Mouse (Mus musculus): Measurements from ENCODE around the gene Dnajc6. TPM values are rescaled to one million over a fixed set of nuclear protein-coding genes. Genes with fewer than 3 reads are reported as not detected.

Dnajc6 gene
- polyA plus RNA-seq, 1 experiment from 2014 or later, result 34.2 TPM

DNA sequence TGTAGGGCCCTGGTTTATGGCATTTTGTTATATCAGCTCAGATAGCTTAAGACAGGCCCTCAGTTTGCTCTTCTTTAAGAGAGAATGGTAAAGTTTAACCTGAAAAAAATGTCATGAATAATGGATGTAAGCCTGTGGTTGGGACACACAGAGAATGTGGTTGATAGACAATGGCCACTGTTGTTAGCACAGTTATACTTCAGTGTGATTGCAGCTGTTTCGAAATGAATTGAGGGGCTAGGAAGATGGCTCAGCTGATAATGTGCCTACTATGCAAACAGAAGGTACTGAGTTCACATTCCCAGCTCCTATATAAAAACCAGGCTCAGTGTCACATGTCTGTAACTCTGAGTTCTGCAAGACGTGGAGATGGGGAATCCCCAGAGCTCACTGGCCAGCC, 86.4 kb downstream of the Dnajc6 start:
- Histone ChIP-seq H3K4me1 (replicated peaks) (peaks cover 34% of the 10 kb centered on the region), H3K27ac (replicated peaks) (no peak overlapping the region), H3K4me2 (no peak overlapping the region), H3K36me3 (no peaks in the 10 kb centered on the region), H3K4me3 (no peak overlapping the region), H3K27me3 (no peaks in the 10 kb centered on the region), H3K9ac (no peak overlapping the region), H3K9me3 (no peaks in the 10 kb centered on the region)
- WGBS, result 68% methylated on average over 2 of the region's 2 CpGs
- ATAC-seq (ENCODE audit: low read depth), result no peak

DNA sequence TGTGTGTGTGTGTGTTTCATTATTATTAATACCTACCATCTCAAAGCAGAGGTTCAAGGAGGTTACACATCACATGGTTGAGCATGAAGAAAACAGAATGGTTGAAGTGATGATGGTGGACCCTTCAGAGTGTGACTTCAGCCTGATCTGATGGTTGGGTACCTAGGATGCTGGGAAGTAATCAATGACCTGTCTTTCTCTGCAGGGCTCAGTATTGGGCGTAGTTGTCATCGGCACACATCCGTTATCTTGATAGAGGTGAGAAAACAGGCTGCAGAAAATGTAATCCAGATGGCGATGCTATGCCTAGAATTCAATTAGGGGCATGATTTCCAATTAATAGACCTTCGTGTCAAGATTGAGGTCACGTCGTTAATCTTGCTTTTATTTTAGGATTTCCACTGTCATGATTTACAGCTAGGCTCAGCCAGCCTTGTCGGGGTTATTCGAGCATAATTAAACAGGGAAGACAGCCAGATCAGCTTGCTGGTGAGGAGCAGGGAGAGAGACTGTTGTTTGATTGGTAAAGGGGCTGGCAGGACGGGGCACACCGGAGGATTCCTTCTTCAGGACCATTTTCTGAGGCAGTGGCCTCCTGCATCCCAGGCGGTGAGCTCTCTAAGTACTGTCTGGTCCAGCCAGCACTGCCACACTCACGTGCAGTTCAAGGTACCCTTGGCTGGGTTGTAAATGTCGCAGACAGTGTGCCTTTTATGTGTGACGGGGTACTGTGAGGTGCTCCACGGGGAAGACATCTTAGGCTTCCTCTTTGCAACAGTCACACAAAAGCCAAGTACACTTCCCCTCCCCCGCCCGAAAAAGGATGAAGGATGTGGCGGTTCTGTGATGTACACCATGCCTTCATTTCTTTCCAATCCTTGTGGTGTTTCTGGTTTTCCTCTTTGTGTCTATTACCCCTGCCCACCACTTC, 88.3 kb downstream of the Dnajc6 start:
- no peaks in the 10 kb centered on the region for H3K27me3 ChIP-seq
- no peak overlapping the region for H3K9ac ChIP-seq
- no peaks in the 10 kb centered on the region for H3K36me3 ChIP-seq
- H3K9me3 ChIP-seq, result no peaks in the 10 kb centered on the region
- H3K27ac ChIP-seq (replicated peaks), result peak overlapping the region; percentile 78
- H3K4me2 ChIP-seq, result peak overlapping the region; percentile 35
- H3K4me1 ChIP-seq (replicated peaks), result peaks cover 43% of the 10 kb centered on the region
- WGBS, result 28% methylated on average over 19 of the region's 19 CpGs
- no peak overlapping the region for H3K4me3 ChIP-seq
- peak; percentile 59 for ATAC-seq (ENCODE audit: low read depth)

- Histone ChIP-seq H3K9me3 (no peaks in the 10 kb centered on the region), H3K9ac (no peak overlapping the region), H3K27ac (replicated peaks) (peak overlapping the region; percentile 78), H3K4me1 (replicated peaks) (peaks cover 38% of the 10 kb centered on the region), H3K4me2 (peak overlapping the region; percentile 35; the same call in 1 of the 2 replicates), H3K36me3 (no peaks in the 10 kb centered on the region), H3K27me3 (no peaks in the 10 kb centered on the region), H3K4me3 (no peak overlapping the region)
- peak; percentile 38 for ATAC-seq (ENCODE audit: low read depth)
- WGBS, result 60% methylated on average over 8 of the region's 8 CpGs
These were observed 89.2 kb downstream of the Dnajc6 start for GRCm38 (mm10) chr4:101585455-101586184.

GRCm38 (mm10) chr4:101588932-101589331, 92.5 kb downstream of the Dnajc6 start:
- H3K9me3 ChIP-seq, result no peaks in the 10 kb centered on the region
- WGBS, result 34% methylated on average over 8 of the region's 8 CpGs
- H3K4me2 ChIP-seq, result no peak overlapping the region
- no peak overlapping the region for H3K4me3 ChIP-seq
- no peaks in the 10 kb centered on the region for H3K36me3 ChIP-seq
- no peak overlapping the region for H3K9ac ChIP-seq
- H3K4me1 ChIP-seq (replicated peaks), result peaks cover 37% of the 10 kb centered on the region
- H3K27me3 ChIP-seq, result no peaks in the 10 kb centered on the region
- no peak overlapping the region for H3K27ac ChIP-seq (replicated peaks)
- ATAC-seq (ENCODE audit: low read depth), result peak; percentile 42; the same call in 1 of the 2 replicates

DNA sequence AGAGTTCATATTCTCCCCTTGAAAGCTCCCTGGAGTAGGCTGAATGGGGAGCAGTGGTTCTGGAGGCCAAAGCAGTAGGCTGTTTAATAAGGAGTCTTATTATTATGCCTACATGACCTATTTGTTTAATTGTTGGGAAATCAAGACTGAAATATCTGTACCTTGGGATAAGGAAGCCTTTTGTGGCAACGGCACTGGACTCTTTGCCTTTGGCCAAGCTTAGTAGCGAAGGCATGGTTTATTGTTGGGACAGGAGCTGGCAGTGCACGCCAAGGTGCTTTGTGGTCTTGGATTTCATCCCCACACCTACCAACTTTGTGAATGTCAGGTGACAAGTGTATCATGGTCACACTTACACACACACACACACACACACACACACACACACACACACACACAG, 93.3 kb downstream of the Dnajc6 start:
- no peak overlapping the region for H3K27ac ChIP-seq (replicated peaks)
- WGBS, result 88% methylated on average over 3 of the region's 3 CpGs
- no peaks in the 10 kb centered on the region for H3K27me3 ChIP-seq
- H3K4me2 ChIP-seq, result no peak overlapping the region
- H3K9ac ChIP-seq, result no peak overlapping the region
- no peaks in the 10 kb centered on the region for H3K36me3 ChIP-seq
- H3K4me3 ChIP-seq, result no peak overlapping the region
- ATAC-seq (ENCODE audit: low read depth), result no peak
- H3K4me1 ChIP-seq (replicated peaks), result peaks cover 29% of the 10 kb centered on the region
- H3K9me3 ChIP-seq, result no peaks in the 10 kb centered on the region

DNA sequence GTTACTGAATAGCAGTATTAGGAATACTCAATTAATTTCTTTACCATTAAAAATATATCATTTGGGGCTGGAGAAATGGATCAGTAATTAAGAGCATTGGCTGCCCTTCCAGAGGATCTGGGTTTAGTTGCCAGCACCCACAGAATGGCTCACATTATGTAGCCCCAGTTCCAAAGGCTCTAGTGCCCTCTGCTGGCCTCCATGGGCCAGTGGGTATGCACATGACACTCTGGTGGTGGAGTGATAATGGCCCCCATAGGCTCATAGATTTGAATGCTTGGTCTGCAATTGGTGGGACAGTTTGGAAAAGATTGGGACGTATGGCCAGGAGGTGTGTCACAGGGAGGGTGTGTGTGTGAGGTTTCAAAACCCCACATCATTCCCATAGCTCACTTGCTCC, 95.0 kb downstream of the Dnajc6 start:
- H3K36me3 ChIP-seq, result no peaks in the 10 kb centered on the region
- no peak overlapping the region for H3K4me2 ChIP-seq
- no peak overlapping the region for H3K9ac ChIP-seq
- no peak overlapping the region for H3K27ac ChIP-seq (replicated peaks)
- no peaks in the 10 kb centered on the region for H3K27me3 ChIP-seq
- 89% methylated on average over 1 of the region's 1 CpGs for WGBS
- H3K4me3 ChIP-seq, result no peak overlapping the region
- peaks cover 14% of the 10 kb centered on the region for H3K4me1 ChIP-seq (replicated peaks)
- ATAC-seq (ENCODE audit: low read depth), result no peak
- H3K9me3 ChIP-seq, result no peaks in the 10 kb centered on the region

DNA sequence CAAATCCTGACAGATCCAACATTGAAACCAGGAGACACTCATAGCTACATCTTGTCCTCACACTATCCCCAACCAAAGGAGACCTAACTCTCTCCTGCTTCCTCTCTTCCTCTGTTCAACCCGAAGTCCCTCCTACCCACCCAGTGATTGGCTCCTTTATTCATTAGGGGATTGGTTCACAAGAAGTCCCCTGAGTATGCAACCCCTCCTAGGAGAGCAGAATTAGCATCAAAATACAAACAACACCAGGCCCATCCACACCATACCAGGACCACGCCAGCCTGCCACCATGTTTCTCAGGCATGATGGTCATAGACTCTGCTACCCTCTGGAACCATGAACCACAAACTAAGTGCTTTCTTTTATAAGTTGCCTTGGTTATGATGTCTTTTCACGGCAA, 96.0 kb downstream of the Dnajc6 start:
- Histone ChIP-seq H3K9ac (no peak overlapping the region), H3K9me3 (no peaks in the 10 kb centered on the region), H3K27me3 (no peaks in the 10 kb centered on the region), H3K4me1 (replicated peaks) (peaks cover 14% of the 10 kb centered on the region), H3K4me3 (no peak overlapping the region), H3K4me2 (no peak overlapping the region), H3K27ac (replicated peaks) (no peak overlapping the region), H3K36me3 (no peaks in the 10 kb centered on the region)
- WGBS, result 84% methylated on average over 3 of the region's 3 CpGs
- ATAC-seq (ENCODE audit: low read depth), result no peak

DNA sequence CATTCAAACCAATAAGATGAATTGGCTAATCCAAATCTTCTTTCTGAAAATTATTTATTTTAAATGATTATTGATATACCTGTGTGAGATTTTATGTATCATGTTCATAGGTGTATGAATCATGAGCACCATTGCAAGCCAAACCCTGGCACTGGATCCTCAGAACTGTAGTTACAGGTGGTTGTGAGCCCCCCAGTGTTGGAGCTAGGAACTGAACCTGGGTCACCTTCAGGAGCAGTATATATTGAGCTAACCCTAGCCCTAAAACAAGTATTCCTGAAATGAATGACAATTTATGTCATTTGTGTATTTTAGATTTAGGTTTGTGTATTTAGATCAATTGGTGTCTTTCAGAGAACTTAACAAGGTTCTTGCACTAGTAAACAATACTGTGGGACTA, 105.3 kb downstream of the Dnajc6 start:
- ATAC-seq (ENCODE audit: low read depth), result no peak
- H3K4me3 ChIP-seq, result no peak overlapping the region
- no peak overlapping the region for H3K4me2 ChIP-seq
- H3K27ac ChIP-seq (replicated peaks), result no peak overlapping the region
- peaks cover 14% of the 10 kb centered on the region for H3K36me3 ChIP-seq
- H3K9ac ChIP-seq, result no peak overlapping the region
- H3K4me1 ChIP-seq (replicated peaks), result no peaks in the 10 kb centered on the region
- no peaks in the 10 kb centered on the region for H3K27me3 ChIP-seq
- H3K9me3 ChIP-seq, result no peaks in the 10 kb centered on the region

- WGBS, result 74% methylated on average over 3 of the region's 3 CpGs
These were observed 107.2 kb downstream of the Dnajc6 start for GRCm38 (mm10) chr4:101603635-101604034.

DNA sequence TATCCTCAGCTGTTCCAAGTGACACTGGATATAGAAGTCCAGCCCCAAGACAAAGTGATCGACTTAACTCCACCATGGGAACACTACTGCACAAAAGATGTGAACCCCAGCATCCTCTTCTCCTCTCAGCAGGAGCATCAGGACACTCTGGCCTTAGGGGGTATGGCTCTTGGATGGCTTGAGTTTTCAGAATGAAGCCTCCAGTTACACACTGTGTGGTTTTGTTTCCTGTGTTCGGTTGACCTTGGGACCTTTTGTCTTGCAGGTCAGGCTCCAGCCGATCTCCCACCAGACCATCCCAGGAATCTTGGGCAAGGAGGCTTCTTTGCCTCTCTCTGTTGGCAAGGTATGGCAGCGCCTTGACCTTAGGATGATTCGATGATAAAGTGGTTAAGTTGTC, 120.1 kb downstream of the Dnajc6 start:
- ATAC-seq (ENCODE audit: low read depth), result no peak
- H3K9ac ChIP-seq, result no peak overlapping the region
- H3K27ac ChIP-seq (replicated peaks), result no peak overlapping the region
- peaks cover 74% of the 10 kb centered on the region for H3K36me3 ChIP-seq
- H3K4me2 ChIP-seq, result no peak overlapping the region
- WGBS, result 85% methylated on average over 5 of the region's 5 CpGs
- no peaks in the 10 kb centered on the region for H3K9me3 ChIP-seq
- no peak overlapping the region for H3K4me3 ChIP-seq
- H3K27me3 ChIP-seq, result no peaks in the 10 kb centered on the region
- H3K4me1 ChIP-seq (replicated peaks), result no peaks in the 10 kb centered on the region

More at GRCm38 (mm10) chr4:101603635-101604034, 107.2 kb downstream of the Dnajc6 start:
- H3K36me3 ChIP-seq, result peaks cover 12% of the 10 kb centered on the region
- no peak overlapping the region for H3K27ac ChIP-seq (replicated peaks)
- no peaks in the 10 kb centered on the region for H3K27me3 ChIP-seq
- H3K9me3 ChIP-seq, result no peaks in the 10 kb centered on the region
- no peak for ATAC-seq (ENCODE audit: low read depth)
- H3K9ac ChIP-seq, result no peak overlapping the region
- no peak overlapping the region for H3K4me3 ChIP-seq
- no peak overlapping the region for H3K4me2 ChIP-seq
- no peaks in the 10 kb centered on the region for H3K4me1 ChIP-seq (replicated peaks)

DNA sequence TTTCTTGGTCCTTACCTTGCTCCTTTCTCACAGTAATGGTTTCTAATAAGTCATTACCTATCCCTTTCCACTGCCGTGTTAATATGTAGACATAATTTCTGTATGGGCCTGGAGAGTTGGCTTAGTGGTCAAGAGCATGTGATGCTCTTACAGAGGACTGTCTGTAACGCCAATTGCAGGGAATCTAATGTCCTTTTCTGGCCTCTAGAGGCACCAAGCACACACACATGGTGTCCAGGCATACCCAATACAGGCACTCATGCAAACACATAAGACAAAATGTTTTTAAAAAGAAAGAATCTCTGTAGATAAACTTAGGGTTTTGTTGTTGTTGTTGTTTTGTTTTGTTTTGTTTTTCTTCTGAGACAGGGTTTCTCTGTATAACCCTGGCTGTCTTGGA, 121.3 kb downstream of the Dnajc6 start:
- Histone ChIP-seq H3K36me3 (peaks cover 78% of the 10 kb centered on the region), H3K4me2 (no peak overlapping the region), H3K4me1 (replicated peaks) (no peaks in the 10 kb centered on the region), H3K27ac (replicated peaks) (no peak overlapping the region), H3K9me3 (no peaks in the 10 kb centered on the region), H3K4me3 (no peak overlapping the region), H3K27me3 (no peaks in the 10 kb centered on the region), H3K9ac (no peak overlapping the region)
- no peak for ATAC-seq (ENCODE audit: low read depth)
- WGBS, result 80% methylated on average over 2 of the region's 2 CpGs

- no peak for ATAC-seq (ENCODE audit: low read depth)
These were observed 123.8 kb downstream of the Dnajc6 start for GRCm38 (mm10) chr4:101620206-101620605.

More at GRCm38 (mm10) chr4:101620206-101620605, 123.8 kb downstream of the Dnajc6 start:
- H3K27me3 ChIP-seq, result no peaks in the 10 kb centered on the region
- 66% methylated on average over 2 of the region's 2 CpGs for WGBS
- no peaks in the 10 kb centered on the region for H3K9me3 ChIP-seq
- H3K4me3 ChIP-seq, result no peak overlapping the region
- no peak overlapping the region for H3K27ac ChIP-seq (replicated peaks)
- no peaks in the 10 kb centered on the region for H3K4me1 ChIP-seq (replicated peaks)
- H3K36me3 ChIP-seq, result peaks cover 74% of the 10 kb centered on the region
- no peak overlapping the region for H3K9ac ChIP-seq
- no peak overlapping the region for H3K4me2 ChIP-seq
